ENCODE assay signal across 20 mouse cellular contexts in the genomic region with DNA sequence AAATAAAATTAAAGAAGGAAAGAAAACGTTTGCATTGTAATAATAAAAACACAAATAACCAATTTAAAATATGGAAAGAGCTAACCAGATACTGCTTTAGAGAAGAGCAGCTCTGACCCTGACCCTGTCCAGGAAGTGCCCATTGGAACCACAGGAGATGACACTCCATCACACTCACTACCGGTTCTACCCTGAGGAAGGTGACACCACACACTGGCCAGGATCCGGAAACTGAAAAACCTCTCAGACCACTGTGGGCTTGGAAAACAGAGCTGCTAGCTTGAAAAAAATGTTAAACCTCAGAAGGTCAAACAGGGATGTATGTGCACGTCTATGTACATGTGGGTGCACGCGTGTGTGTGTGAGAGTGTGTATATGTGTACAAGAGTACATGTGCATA. TPM values are rescaled to one million over a fixed set of nuclear protein-coding genes. Genes with fewer than 3 reads are reported as not detected.
DNase-seq lines count a peak whose midpoint lies in the region; ATAC-seq lines count a peak whose summit lies in the region.
"Had no signal": no experiment of that assay in that cellular context is flagged by ENCODE, and none has a peak within 500 bp of the region (broad histone marks: within the 10 kb centered on the region; RNA-seq: fewer than 3 reads in every experiment).

No protein-coding gene starts in this region.

- H3K27me3 ChIP-seq in liver, embryonic 15.5 days, result no peaks in the 10 kb centered on the region
- no peaks in the 10 kb centered on the region for H3K27me3 ChIP-seq in liver, embryonic 11.5 days (replicated peaks; ENCODE audit: control insufficient read depth, insufficient read depth, low read length)
- no peaks in the 10 kb centered on the region for H3K27me3 ChIP-seq in megakaryocyte, embryonic 14.5 days (replicated peaks)
- H3K27me3 ChIP-seq: embryonic facial prominence, embryonic 12.5 days; embryonic facial prominence, embryonic 15.5 days; hindbrain, embryonic 12.5 days; hindbrain, embryonic 15.5 days had no signal

- H3K4me1 ChIP-seq in liver, embryonic 15.5 days (replicated peaks), result peaks cover 29% of the 10 kb centered on the region
- H3K4me1 ChIP-seq in liver, embryonic 11.5 days (replicated peaks; ENCODE audit: control insufficient read depth, insufficient read depth, low read length), result peaks cover 23% of the 10 kb centered on the region
- peaks cover 74% of the 10 kb centered on the region for H3K4me1 ChIP-seq in megakaryocyte, embryonic 14.5 days
- H3K4me1 ChIP-seq: embryonic facial prominence, embryonic 12.5 days; embryonic facial prominence, embryonic 15.5 days; hindbrain, embryonic 12.5 days; hindbrain, embryonic 15.5 days had no signal

- no peak overlapping the region for H3K4me2 ChIP-seq in liver, embryonic 15.5 days
- no peak overlapping the region for H3K4me2 ChIP-seq in liver, embryonic 11.5 days
- H3K4me2 ChIP-seq: embryonic facial prominence, embryonic 12.5 days; embryonic facial prominence, embryonic 15.5 days; heart, embryonic 11.5 days; hindbrain, embryonic 12.5 days; hindbrain, embryonic 15.5 days had no signal

- no peaks in the 10 kb centered on the region for H3K9me3 ChIP-seq in liver, embryonic 15.5 days (replicated peaks)
- H3K9me3 ChIP-seq in liver, embryonic 11.5 days (ENCODE audit: control insufficient read depth, low read length), result no peaks in the 10 kb centered on the region
- no peaks in the 10 kb centered on the region for H3K9me3 ChIP-seq in megakaryocyte, embryonic 14.5 days
- H3K9me3 ChIP-seq: embryonic facial prominence, embryonic 12.5 days; embryonic facial prominence, embryonic 15.5 days; hindbrain, embryonic 12.5 days; hindbrain, embryonic 15.5 days had no signal

- 53% methylated on average over 6 of the region's 6 CpGs for WGBS in liver, embryonic 15.5 days (ENCODE audit: insufficient replicate concordance)
- 73% methylated on average over 6 of the region's 6 CpGs for WGBS in liver, embryonic 11.5 days

- H3K9ac ChIP-seq in liver, embryonic 15.5 days, result no peak overlapping the region
- H3K9ac ChIP-seq in liver, embryonic 11.5 days (ENCODE audit: low read depth, low read length), result no peak overlapping the region
- H3K9ac ChIP-seq: embryonic facial prominence, embryonic 12.5 days; embryonic facial prominence, embryonic 15.5 days; hindbrain, embryonic 12.5 days; hindbrain, embryonic 15.5 days had no signal

- DNase-seq in liver, embryonic 11.5 days (ENCODE audit: low spot score), result no peak
- no peak for DNase-seq in spleen, postnatal 4 days (ENCODE audit: low spot score in 2 of 2)
- DNase-seq in urinary bladder, postnatal 4 days (ENCODE audit: low spot score in 2 of 2), result no peak
- DNase-seq: adrenal gland, adult 2 months; adrenal gland, postnatal 14 days; cerebellum, adult 11 months; cerebellum, adult 9-10 months; cerebellum, postnatal 14 days; gastrocnemius, postnatal 10 days; gastrocnemius, postnatal 36 days had no signal

- H3K36me3 ChIP-seq in liver, embryonic 15.5 days (replicated peaks), result peaks cover 44% of the 10 kb centered on the region
- H3K36me3 ChIP-seq in liver, embryonic 11.5 days (ENCODE audit: control insufficient read depth, insufficient read depth, low read length), result peaks cover 4% of the 10 kb centered on the region; the same call in 1 of the 2 replicates
- H3K36me3 ChIP-seq in megakaryocyte, embryonic 14.5 days (replicated peaks; ENCODE audit: low read length), result peaks cover 93% of the 10 kb centered on the region

- 0 out of 2 replicates have a peak overlapping the region, but pooled peaks have one; percentile 51 for H3K27ac ChIP-seq in liver, embryonic 15.5 days (replicated peaks)
- no peak overlapping the region; the same call in 1 of the 2 replicates for H3K27ac ChIP-seq in liver, embryonic 11.5 days (ENCODE audit: low read depth, low read length)
- H3K27ac ChIP-seq: embryonic facial prominence, embryonic 12.5 days; embryonic facial prominence, embryonic 15.5 days; hindbrain, embryonic 12.5 days; hindbrain, embryonic 15.5 days had no signal

- no peak for ATAC-seq in liver, embryonic 15.5 days (ENCODE audit: insufficient read depth)
- ATAC-seq in liver, embryonic 11.5 days (replicated peaks; ENCODE audit: low FRiP score), result no peak
- ATAC-seq in common myeloid progenitor, adult 5-6 weeks (replicated peaks; ENCODE audit: low read depth, poor library complexity, severe bottlenecking), result peak; percentile 55
- ATAC-seq: CD4-positive, CD25-positive, alpha-beta regulatory T cell, adult 4 months; forebrain, embryonic 14.5 days had no signal

- H3K4me3 ChIP-seq in liver, embryonic 15.5 days (replicated peaks), result no peak overlapping the region
- H3K4me3 ChIP-seq in liver, embryonic 11.5 days (ENCODE audit: low read depth, low read length), result no peak overlapping the region
- H3K4me3 ChIP-seq in megakaryocyte, embryonic 14.5 days (replicated peaks), result peak overlapping the region; percentile 81
- H3K4me3 ChIP-seq: embryonic facial prominence, embryonic 12.5 days; embryonic facial prominence, embryonic 15.5 days; hindbrain, embryonic 12.5 days; hindbrain, embryonic 15.5 days had no signal

RNA-seq across cellular contexts. Expression of a gene that starts 19.8 kb away (rescaled TPM):
- 54.0 and 58.1 TPM in 2 replicates for polyA plus RNA-seq in liver, embryonic 15.5 days (2015; fragmentation: Nextera tagmentation; extraction: Ambion mirVana)
- polyA plus RNA-seq in liver, embryonic 11.5 days (2014; fragmentation: Nextera tagmentation; extraction: Ambion mirVana), result 51.2 and 54.7 TPM in 2 replicates
- 159 TPM in 2 replicates for total RNA-seq in common myeloid progenitor, adult 5-6 weeks (2017)
- 140 and 267 TPM in 2 replicates for polyA plus RNA-seq in megakaryocyte, embryonic 14.5 days (2012; ENCODE audit: insufficient read depth, low replicate concordance)

RNA-seq across cellular contexts. Expression of a gene that starts 26.1 kb away (rescaled TPM):
- 0.35 and 0.67 TPM in 2 replicates for polyA plus RNA-seq in liver, embryonic 15.5 days (2015; fragmentation: Nextera tagmentation; extraction: Ambion mirVana)
- 2.2 and 2.3 TPM in 2 replicates for polyA plus RNA-seq in liver, embryonic 11.5 days (2014; fragmentation: Nextera tagmentation; extraction: Ambion mirVana)
- total RNA-seq in common myeloid progenitor, adult 5-6 weeks (2017), result 40.8 and 56.1 TPM in 2 replicates
- 26.5 and 79.5 TPM in 2 replicates for polyA plus RNA-seq in megakaryocyte, embryonic 14.5 days (2012; ENCODE audit: insufficient read depth, low replicate concordance)

RNA-seq across cellular contexts. Expression of a gene that starts 31.1 kb away (rescaled TPM):
- 77.4 and 84.3 TPM in 2 replicates for polyA plus RNA-seq in liver, embryonic 15.5 days (2015; fragmentation: Nextera tagmentation; extraction: Ambion mirVana)
- 112 and 121 TPM in 2 replicates for polyA plus RNA-seq in liver, embryonic 11.5 days (2014; fragmentation: Nextera tagmentation; extraction: Ambion mirVana)
- total RNA-seq in common myeloid progenitor, adult 5-6 weeks (2017), result 49.9 and 62.2 TPM in 2 replicates
- 4.8 and 51.5 TPM in 2 replicates for polyA plus RNA-seq in megakaryocyte, embryonic 14.5 days (2012; ENCODE audit: insufficient read depth, low replicate concordance)

RNA-seq across cellular contexts. Expression of a gene that starts 37.8 kb away (rescaled TPM):
- polyA plus RNA-seq in liver, embryonic 15.5 days (2015; fragmentation: Nextera tagmentation; extraction: Ambion mirVana), result 338 and 361 TPM in 2 replicates
- 1,533 and 1,539 TPM in 2 replicates for polyA plus RNA-seq in liver, embryonic 11.5 days (2014; fragmentation: Nextera tagmentation; extraction: Ambion mirVana)
- 723 and 923 TPM in 2 replicates for total RNA-seq in common myeloid progenitor, adult 5-6 weeks (2017)
- polyA plus RNA-seq in megakaryocyte, embryonic 14.5 days (2012; ENCODE audit: insufficient read depth, low replicate concordance), result 288 and 833 TPM in 2 replicates

RNA-seq across cellular contexts. Expression of a gene that starts 41.2 kb away (rescaled TPM):
- polyA plus RNA-seq in liver, embryonic 15.5 days (2015; fragmentation: Nextera tagmentation; extraction: Ambion mirVana), result 0.03 TPM in 1 of 2 replicates, not detected in the other
- 0.38 TPM in 2 replicates for polyA plus RNA-seq in liver, embryonic 11.5 days (2014; fragmentation: Nextera tagmentation; extraction: Ambion mirVana)
- total RNA-seq in common myeloid progenitor, adult 5-6 weeks (2017), result 0.23 TPM in 1 of 2 replicates, not detected in the other
- polyA plus RNA-seq in megakaryocyte, embryonic 14.5 days (2012; ENCODE audit: insufficient read depth, low replicate concordance), result 1.3 and 3.3 TPM in 2 replicates
